Mouse (Mus musculus): ENCODE data around the gene Nwd2.

Nwd2 gene

DNA sequence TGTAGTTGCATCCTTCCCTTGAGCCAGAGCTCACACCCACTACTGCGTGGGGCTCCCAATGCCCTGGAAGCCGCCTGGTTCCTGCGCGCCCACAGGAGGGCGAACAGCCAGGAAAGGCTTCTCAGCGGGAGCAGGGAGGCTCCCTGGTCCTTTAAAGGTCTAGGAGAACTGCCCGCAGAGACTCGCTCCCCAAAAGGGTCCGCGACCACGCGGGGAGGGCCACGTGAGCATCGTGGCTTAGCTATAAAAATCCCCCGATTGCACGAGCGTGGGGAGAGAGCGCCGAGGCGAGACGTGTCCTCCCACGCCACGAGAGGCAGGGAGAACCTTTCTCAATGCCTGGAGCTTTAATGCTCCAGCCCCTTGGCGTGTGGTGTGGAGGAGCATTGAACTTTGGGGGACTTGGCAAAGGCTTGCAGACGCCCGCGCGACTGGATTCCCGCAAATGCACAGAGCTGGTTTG is at the start of gene Nwd2:
Nwd2 (plus strand) TSS at position 33 of the 463 bp plus-strand sequence.
- in situ Hi-C loops (cut with MboI; ENCODE audit: unreplicated experiment in 2 of 2), result no loop called here

DNA sequence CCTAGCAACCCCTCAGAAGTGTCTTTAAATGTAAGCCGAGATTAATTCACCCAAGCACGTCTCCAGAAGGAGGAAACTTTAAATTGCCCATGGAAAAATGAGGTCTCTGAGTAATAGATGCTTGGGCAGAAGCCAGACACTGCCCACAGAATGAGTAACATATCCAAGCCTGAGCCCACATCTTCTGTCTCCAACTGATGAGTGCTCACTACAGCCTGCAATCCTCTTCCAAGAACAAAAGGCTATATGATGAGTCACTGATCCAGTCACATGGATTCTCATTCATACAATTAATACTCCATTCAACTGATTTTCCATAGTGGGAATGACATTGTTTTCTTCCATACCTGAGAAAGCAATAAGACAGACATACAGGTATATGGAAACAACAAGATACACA is 41.5 kb upstream of the Nwd2 start:
- in situ Hi-C loops (cut with MboI; ENCODE audit: unreplicated experiment in 2 of 2), result no loop called here

DNA sequence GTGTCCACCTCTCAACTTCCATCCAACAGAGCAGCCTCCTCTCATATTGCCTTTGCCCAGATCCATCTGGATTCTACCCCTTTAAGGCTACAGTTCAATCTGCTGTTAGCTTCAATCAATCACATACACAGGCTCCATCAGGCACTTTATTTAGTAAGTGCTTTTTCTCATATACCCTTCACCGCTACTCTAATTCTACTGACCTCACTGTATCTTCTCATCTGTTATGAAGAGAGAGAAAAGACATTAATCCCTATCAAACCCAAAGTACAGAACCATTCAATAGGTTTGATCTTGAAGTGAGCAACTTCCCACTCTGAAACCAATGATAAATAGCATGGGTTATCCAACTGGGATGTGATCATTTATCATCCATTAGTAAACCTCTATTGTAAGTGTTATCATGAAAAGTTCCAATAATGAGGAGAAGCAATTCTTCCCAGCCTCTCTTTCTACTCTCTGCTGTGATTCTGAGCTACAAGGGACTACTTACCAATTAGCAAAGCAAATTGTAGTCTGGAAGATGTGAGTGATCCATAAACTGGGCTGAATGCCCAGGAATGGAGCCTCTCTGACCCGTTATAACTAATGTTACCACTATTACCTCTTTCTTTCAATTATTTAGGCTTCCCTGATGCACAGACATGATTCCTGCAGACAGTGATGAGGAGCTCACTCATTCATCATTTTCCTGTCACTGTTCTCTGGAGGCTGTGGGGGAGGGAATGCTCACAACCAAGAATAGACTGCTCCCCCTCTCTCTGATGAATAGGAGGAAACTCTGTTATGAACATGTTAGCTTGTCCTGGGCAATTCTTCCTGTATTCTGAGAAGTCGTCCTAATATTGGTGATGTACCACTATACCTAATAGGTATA is 31.9 kb upstream of the Nwd2 start:
- in situ Hi-C loops (cut with MboI; ENCODE audit: unreplicated experiment in 2 of 2), result no loop called here

DNA sequence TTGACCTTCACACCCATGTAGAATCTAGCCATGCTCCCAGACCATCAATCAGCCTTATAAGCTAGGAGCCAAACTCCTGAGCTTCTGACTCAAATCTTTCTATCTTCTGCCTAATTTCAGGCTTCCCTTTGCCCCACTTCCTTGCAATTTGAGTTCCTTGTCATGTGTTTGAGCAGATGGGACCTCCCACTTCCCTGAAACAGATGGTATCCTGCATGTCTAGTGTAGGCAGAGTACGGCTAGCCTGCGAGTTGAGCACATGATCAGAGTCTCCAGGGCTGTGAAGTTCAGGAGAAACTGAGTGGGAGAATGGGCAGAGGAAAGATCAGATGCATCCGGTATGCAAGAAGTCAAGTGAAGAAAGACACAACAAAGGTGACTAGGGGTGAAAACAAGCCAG is 24.8 kb upstream of the Nwd2 start:
- in situ Hi-C loops (cut with MboI; ENCODE audit: unreplicated experiment in 2 of 2), result no loop called here

DNA sequence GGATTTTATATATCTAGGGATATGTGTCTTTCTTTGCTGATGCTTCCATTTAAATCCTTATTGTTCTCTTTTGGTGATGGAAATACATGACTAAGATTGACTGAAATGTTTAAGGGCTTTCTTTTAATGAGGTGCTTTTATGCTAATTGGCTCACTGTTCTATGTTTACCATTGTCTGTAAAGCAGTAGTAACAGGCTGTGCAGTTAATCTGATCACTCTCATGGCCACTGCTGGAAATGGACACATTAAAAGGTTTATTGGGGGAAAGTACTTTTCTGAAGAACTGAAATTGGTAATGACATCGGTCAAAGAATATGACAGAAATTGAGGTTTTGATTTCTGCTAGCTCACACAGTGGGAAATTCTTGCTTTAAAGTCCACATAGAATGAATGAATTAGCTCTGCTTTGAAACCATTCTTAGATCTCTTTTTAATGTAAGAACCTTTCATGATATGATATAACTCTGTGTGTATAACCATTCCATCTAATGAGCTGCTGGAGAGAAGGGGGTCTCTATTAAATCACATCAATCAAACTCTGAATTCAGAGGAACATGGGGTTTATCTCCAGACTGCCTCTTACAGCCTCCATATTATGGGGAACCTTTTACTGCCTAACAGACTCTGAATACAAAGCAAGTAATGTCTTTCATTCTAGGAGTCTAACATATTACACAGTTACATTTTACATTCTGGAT is 20.9 kb upstream of the Nwd2 start:
- in situ Hi-C loops (cut with MboI; ENCODE audit: unreplicated experiment in 2 of 2), result no loop called here

DNA sequence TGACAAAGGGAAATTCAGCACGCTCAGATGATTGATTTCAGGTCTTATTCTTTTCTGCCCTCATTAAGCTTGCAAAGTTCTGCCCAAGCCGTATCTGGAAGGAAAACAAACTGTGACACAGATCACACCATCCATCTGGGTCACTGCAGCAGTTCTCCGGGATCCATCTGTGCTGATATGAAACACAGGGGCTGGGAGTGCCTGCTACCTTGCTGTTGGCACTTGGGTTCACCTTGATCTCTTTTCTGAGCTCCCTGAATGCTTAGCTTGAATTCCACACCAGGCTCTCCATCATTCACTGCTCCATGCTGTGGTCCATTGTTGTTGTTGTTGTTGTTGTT is 20.4 kb upstream of the Nwd2 start:
- in situ Hi-C loops (cut with MboI; ENCODE audit: unreplicated experiment in 2 of 2), result no loop called here

DNA sequence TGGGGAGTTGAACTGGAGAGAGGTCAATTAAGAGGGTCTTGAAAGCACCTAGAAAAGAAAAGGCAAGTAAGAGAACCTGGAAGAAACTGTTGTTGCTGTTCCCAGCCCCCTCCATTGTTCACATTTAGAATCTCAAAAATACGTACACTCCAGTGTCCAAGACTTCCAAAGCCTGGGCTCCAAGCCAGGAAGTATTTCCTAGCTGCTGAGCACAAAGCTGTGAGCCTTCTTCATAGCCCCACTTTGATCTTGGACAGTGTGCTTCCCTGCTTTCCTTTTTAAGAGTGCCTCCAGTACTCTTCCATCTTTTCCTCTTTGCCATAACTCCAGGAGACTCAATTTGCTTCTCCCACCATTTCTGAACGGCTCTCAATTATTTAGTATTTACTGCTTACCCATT is 14.3 kb upstream of the Nwd2 start:
- in situ Hi-C loops (cut with MboI; ENCODE audit: unreplicated experiment in 2 of 2), result no loop called here

DNA sequence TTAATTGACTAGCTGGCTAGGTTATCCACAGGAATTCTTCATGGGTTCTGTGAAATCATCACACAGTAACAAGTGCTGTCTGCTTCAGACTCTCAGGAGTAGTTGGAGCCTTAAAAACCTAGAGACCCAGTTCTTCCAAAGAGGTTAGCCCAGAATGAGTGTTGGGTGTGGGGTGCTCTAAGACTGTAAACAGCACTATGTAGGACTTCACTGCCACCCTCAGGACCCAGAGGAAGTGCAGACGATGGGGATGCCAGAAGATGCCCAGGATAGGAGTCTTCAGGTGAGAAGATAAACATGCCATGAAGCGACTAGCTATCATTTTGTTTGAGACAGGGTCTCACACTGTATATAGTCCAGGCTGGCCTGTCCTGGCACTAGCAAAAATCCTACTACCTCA is 715 bp upstream of the Nwd2 start:
- in situ Hi-C loops (cut with MboI; ENCODE audit: unreplicated experiment in 2 of 2), result no loop called here

DNA sequence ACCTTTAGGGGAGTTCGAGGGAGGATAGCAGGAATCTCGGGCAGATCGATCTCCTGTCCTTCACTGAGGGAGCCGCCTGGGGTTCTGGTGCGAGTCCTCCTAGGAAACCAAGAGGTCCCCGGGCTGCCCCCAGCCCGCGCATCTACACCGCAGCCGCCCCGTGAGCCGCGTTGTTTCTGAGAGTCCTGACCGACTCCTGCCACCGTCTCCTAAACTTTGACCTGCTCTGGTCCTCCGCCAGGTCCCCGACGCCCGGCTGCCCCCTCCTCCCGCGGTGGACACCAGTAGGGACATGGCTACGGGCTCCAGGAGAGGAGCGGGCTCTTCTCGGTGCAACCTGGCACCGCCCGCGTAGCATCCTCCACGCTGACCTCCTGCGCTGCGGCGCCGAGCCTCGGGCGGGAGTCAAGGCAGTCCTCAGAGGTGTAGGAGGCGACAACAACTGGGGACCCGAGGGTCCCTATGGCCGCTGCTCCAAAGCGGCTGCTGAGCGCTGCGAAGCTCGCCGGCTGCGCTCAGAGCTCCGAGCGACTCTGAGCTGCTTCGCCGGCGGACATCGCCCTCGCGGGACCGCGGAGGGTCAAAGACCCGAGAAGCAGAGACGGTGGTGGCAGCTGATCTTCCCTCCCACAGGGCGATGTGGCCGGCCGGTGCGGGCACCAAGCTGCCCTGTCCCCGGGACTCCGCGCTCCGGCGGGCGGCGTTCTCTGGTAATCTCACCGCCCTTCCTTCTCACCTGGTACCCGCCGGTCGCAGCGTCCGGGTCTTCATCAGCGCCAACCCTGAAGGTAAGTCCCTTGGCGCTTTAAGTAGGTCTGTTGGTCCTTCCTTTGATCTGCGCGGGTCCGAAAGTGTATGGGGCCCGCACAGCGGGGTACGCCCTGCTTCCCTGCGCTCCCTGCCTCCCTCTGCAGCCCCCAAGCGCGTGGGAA is 897 bp downstream of the Nwd2 start:
- in situ Hi-C loops (cut with MboI; ENCODE audit: unreplicated experiment in 2 of 2), result no loop called here

DNA sequence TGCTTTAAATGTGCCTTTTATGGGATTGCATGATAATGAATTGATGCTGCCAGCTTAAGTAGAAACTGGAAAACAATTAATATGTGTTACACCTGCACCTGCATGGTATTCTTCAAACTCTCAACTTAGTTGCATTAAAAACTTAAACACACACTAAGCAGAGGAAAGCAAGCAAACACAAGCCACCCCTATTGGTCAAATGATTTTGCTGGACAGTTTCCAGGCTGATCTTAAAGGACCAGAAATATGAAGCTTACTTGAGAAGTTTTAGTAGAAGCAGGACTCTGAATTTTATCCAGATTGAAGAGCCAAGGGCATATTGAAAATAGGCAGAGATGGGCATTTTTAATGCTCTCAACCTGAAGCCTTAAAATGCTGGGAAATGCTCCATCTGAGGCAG is 2.9 kb downstream of the Nwd2 start:
- in situ Hi-C loops (cut with MboI; ENCODE audit: unreplicated experiment in 2 of 2), result no loop called here

DNA sequence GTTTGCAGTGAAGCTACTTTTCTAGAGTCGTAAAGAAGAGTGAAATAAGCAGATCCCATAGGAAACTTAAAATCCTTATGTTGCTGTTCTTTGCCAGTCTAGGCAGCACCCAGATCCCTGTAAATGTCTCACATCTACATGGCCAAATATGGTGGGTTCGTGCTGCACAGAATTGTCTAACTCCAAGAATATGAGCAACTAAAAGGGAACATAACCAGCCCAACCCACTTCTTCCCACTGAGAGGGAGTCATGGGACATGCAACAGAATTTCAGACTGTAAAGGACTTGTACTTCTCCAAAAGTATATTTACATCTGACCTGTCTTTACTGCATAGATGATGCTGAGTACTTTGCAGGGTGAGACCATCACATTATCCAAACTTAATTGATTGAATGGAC is 3.8 kb downstream of the Nwd2 start:
- in situ Hi-C loops (cut with MboI; ENCODE audit: unreplicated experiment in 2 of 2), result no loop called here

DNA sequence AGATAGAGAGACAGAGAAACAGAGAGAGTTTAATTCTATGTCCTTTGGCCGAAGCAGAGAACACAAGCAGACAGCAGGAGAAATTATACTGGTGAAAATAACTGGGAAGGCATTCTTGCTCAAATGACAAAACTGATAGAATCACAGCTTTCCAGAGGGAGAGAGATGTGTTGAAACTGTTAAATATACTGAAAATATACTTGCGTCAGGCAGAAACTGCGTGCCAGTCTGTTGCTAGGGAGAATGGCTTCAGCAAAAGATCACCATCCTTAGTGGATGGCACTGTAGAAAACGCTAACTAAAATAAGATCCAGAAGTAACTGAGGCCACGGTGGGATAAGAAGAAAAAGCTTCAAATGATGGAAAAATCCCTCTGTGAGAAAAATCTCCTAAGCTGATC is 18.0 kb downstream of the Nwd2 start:
- in situ Hi-C loops (cut with MboI; ENCODE audit: unreplicated experiment in 2 of 2), result no loop called here

DNA sequence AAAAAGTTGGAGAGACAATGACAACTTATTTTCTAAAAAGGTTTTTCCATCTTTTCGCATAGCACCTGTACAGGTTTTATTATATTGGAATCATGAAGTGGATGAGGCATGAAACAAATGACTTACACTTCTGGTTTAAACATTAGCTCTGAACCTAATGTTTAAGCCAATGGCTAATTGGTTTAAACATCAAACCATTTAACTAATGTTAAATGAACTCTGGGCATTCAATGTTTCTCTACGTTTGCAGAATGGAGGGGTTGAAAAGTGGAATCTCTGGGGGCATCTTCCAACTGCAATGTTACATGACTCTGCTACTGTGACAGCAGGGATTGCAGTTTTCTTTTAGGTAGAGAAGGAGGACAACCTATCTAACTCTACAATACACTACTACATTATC is 27.0 kb downstream of the Nwd2 start:
- in situ Hi-C loops (cut with MboI; ENCODE audit: unreplicated experiment in 2 of 2), result no loop called here

DNA sequence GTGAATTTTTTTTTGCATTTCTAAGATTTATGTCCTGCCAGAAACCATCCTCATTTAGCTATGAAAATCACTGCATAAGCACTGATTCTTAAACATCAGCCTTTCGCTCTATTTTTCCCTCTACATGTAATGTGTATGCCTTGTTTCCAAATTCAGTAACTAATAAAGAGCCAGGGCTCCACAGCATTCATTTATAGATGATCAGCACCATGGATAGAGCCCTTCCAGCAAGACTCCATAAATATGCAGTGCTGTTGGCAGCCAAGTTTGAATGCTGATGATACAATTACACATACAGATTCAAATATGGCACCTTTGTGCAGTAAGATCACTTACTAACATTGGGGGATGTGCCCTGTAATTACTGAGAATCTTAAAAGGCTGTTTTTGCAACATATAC is 40.2 kb downstream of the Nwd2 start:
- in situ Hi-C loops (cut with MboI; ENCODE audit: unreplicated experiment in 2 of 2), result no loop called here

DNA sequence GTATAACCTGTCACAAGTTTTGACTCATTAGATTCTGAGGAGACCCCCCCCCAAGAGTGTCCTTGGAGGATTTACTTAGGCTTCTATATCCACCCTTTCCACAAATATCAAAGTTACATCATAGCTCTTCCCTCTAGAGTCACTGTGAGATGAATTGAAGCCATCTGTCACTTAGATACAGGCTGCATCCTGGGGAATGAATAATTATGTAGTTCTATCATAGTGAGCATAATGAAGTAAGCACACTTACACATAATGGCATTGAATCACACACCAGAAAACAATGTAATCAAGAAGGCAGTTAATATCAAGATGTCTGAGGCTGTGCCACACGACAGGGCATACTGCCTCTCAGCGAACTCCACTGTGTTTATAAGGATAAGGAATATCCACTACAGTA is 47.9 kb downstream of the Nwd2 start:
- in situ Hi-C loops (cut with MboI; ENCODE audit: unreplicated experiment in 2 of 2), result no loop called here

DNA sequence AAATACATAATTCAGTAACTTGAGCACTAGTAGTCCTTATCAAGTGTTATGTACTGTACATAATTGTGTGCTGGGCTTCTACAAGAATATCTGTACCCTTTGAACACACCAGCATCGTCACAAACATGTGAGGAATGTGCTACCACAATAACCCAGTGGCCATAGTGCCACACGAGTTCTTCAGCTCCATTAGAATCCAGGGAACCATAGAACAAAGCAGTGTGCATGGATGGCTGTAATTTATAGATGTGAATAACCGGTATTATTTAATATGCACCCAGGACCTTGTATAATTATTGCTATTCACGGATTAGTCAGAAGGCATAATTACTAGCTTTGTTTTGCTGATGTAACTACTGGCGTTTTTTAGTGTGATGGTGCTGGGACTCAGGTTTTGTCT is 48.3 kb downstream of the Nwd2 start:
- in situ Hi-C loops (cut with MboI; ENCODE audit: unreplicated experiment in 2 of 2), result no loop called here

DNA sequence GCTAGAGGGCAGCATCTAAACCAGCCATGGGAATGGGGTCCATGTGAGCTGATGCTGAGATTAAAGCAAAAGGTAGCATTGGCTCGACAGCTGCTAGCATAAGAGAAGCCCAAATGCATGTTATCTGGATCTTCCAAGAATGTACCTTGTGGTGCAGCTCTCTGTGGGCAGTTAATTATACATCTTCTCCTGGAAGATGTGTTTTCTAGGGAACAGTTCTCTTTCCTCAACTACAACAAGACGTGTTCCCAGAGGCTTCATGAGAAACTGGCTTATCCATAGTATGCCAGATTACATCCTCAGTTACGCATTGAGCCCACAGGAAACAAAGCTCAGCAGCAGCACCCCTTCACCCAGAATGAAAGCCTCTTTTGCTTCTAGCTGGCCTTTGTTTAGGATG is 80.1 kb downstream of the Nwd2 start:
- in situ Hi-C loops (cut with MboI; ENCODE audit: unreplicated experiment in 2 of 2), result no loop called here

DNA sequence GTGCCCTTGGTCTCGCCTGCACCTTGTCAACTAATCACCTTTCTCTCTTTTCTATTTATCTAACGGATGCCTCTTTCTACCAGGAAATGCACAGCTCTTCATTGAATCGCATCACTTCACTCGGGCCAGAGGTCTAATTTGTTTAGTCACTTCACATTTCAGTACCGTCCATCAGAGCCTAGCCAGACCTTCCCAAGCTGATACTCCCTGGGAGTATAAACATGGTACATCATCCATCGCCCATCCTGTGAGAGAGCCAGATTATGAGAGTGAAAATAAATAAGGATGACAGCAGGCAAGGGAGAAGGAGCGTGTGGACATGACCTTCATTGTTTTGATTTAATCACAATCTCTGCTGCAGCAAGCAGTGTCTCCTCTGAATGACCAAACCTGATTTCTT is 86.6 kb downstream of the Nwd2 start:
- in situ Hi-C loops (cut with MboI; ENCODE audit: unreplicated experiment in 2 of 2), result no loop called here

DNA sequence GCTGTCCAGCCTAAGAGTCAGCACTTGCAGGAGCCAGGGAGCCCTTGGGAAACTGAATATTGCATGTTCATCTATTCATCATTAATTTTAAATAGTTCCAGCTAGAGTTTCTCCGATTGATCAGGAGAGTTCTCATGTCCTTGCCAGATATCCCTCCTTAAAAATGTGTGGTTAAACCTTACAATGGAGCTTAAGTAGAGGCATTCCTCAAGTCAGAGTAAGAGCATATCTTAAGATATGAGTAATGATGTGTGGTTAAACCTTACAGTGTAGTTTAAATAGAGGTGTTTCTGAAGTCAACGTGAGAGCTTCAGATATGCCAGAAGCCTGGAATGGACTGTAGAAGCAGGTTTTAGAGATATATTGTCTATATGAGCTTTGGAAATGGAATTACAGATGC is 94.5 kb downstream of the Nwd2 start:
- in situ Hi-C loops (cut with MboI; ENCODE audit: unreplicated experiment in 2 of 2), result no loop called here

DNA sequence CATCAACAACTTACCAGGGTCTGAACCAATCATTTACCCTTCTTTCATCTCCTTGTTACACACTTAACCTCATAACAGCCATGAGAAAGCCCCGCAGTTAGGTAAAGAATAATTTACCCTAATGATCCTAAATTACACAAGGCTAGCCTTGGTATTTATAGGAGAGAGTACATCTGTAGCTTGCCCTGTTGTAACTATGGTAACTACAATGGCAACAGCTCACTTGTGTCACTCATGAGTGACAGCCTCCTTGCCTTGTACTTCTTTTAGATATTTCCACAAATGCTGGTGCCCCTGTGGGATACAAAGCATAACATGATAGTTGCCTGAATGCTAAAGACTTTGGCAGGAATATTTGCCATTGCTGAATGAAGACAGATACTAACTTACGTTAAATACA is 99.4 kb downstream of the Nwd2 start:
- in situ Hi-C loops (cut with MboI; ENCODE audit: unreplicated experiment in 2 of 2), result no loop called here

DNA sequence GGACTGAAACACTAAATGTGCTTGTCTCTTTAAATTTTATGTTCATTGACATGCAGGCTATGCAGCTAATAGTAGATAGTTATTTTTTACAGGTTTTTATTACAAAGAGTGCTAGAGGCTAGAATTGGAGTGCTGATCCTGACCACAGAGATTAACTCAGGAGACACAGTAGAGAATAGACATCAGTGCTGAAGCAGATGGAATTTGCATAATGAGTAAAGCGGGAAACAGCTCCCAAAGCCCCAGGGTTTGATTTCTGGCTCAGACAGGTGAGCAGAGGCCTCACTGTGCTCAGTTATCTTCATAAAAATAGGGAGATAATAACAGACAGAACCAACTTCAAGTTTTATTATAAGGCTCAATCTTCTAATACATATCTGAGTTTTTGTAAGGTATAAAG is 99.9 kb downstream of the Nwd2 start:
- in situ Hi-C loops (cut with MboI; ENCODE audit: unreplicated experiment in 2 of 2), result no loop called here

Measured in v-Abl transformed pro-B cells (cell line).